In the genomic region with DNA sequence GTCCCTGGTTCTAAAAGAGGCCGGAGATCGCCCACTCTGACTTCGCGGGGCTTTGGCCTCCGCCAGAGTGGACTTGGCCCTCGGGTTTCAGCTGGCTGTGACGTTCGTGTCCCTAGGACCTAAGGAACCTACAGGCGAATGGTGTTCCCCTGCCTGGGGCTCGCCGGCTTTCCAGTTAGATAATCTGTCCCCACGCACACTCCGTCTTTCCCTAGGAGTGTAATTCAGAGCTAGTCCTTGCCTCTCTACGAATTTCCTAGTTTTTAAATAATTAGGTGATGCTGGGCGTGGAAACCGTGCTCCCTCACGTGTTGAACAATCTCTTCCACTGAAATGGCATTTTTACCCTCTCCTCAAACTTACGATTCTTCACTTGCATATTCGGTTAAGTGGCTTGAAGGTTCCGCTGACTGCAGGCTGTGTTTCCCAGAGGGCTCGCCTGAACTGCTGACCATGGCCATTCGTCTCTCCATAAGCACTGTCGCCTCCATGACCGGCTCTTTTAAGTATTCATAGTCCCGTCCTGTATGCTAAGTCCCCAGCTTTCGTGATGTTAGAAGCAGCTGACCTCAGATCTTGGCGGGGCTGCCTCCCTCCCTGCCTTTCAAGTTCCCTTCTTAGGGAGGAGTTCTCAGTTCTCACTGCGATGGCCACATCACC, we compare ENCODE assay signal across 8 mouse cellular contexts. TPM values are rescaled to one million over a fixed set of nuclear protein-coding genes. Genes with fewer than 3 reads are reported as not detected.
DNase-seq lines count a peak whose midpoint lies in the region; ATAC-seq and TF ChIP-seq lines count a peak whose summit lies in the region.

No protein-coding gene starts in this region.

- no peak for DNase-seq in frontal cortex, postnatal 36 days (ENCODE audit: low spot score in 2 of 2)
- peak; percentile 22 for DNase-seq in skeletal muscle tissue, adult 2 months (ENCODE audit: low read depth, low spot score)
- DNase-seq in urinary bladder, adult 18-20 months (ENCODE audit: low spot score in 2 of 2), result no peak

- WGBS in embryonic facial prominence, embryonic 15.5 days, result under 1% methylated on average over 28 of the region's 28 CpGs
- under 1% methylated on average over 28 of the region's 28 CpGs for WGBS in hindbrain, embryonic 15.5 days
- WGBS in lung, embryonic 15.5 days, result 0% methylated on average over 28 of the region's 28 CpGs

- no peak for TF ChIP-seq CTCF in E14TG2a.4 (conservative IDR thresholded peaks at IDR 0.05; ENCODE audit: low read length)

- no peaks in the 10 kb centered on the region for H3K27me3 ChIP-seq in E14TG2a.4 (ENCODE audit: insufficient read depth, low read length)
- H3K27me3 ChIP-seq in embryonic facial prominence, embryonic 15.5 days, result no peaks in the 10 kb centered on the region
- no peaks in the 10 kb centered on the region for H3K27me3 ChIP-seq in hindbrain, embryonic 15.5 days
- H3K27me3 ChIP-seq in lung, embryonic 15.5 days, result no peaks in the 10 kb centered on the region

- H3K36me3 ChIP-seq in E14TG2a.4 (ENCODE audit: insufficient read depth, low read length), result peaks cover 33% of the 10 kb centered on the region
- peaks cover 7% of the 10 kb centered on the region for H3K36me3 ChIP-seq in embryonic facial prominence, embryonic 15.5 days
- no peaks in the 10 kb centered on the region for H3K36me3 ChIP-seq in hindbrain, embryonic 15.5 days
- peaks cover 16% of the 10 kb centered on the region for H3K36me3 ChIP-seq in lung, embryonic 15.5 days

- peak overlapping the region; percentile 99 for H3K27ac ChIP-seq in embryonic facial prominence, embryonic 15.5 days (replicated peaks)
- peak overlapping the region; percentile 98 for H3K27ac ChIP-seq in hindbrain, embryonic 15.5 days (replicated peaks)
- H3K27ac ChIP-seq in lung, embryonic 15.5 days, result peak overlapping the region; percentile 99

- peak overlapping the region; percentile 83 for H3K4me2 ChIP-seq in embryonic facial prominence, embryonic 15.5 days (replicated peaks)
- H3K4me2 ChIP-seq in hindbrain, embryonic 15.5 days, result peak overlapping the region; percentile 81
- peak overlapping the region; percentile 80 for H3K4me2 ChIP-seq in lung, embryonic 15.5 days

- ATAC-seq in frontal cortex, adult (ENCODE audit: low TSS enrichment), result peak; percentile 46
- peak; percentile 46 for ATAC-seq in embryonic facial prominence, embryonic 15.5 days (ENCODE audit: insufficient number of reproducible peaks, low FRiP score, low TSS enrichment, low read depth)
- peak; percentile 57 for ATAC-seq in hindbrain, embryonic 15.5 days (ENCODE audit: low FRiP score, low read depth)
- ATAC-seq in lung, embryonic 15.5 days (ENCODE audit: borderline replicate concordance, extremely low read depth, low FRiP score, low TSS enrichment), result no peak

- H3K4me1 ChIP-seq in E14TG2a.4 (replicated peaks; ENCODE audit: low read depth, low read length), result peaks cover 57% of the 10 kb centered on the region
- H3K4me1 ChIP-seq in embryonic facial prominence, embryonic 15.5 days, result peaks cover 19% of the 10 kb centered on the region
- H3K4me1 ChIP-seq in hindbrain, embryonic 15.5 days (replicated peaks), result peaks cover 16% of the 10 kb centered on the region
- peaks cover 16% of the 10 kb centered on the region for H3K4me1 ChIP-seq in lung, embryonic 15.5 days

- peak overlapping the region; percentile 63 for H3K9ac ChIP-seq in embryonic facial prominence, embryonic 15.5 days
- H3K9ac ChIP-seq in hindbrain, embryonic 15.5 days, result peak overlapping the region; percentile 90
- peak overlapping the region; percentile 93 for H3K9ac ChIP-seq in lung, embryonic 15.5 days

- no peaks in the 10 kb centered on the region for H3K9me3 ChIP-seq in E14TG2a.4 (ENCODE audit: low read length)
- H3K9me3 ChIP-seq in embryonic facial prominence, embryonic 15.5 days (replicated peaks), result no peaks in the 10 kb centered on the region
- no peaks in the 10 kb centered on the region for H3K9me3 ChIP-seq in hindbrain, embryonic 15.5 days
- H3K9me3 ChIP-seq in lung, embryonic 15.5 days, result no peaks in the 10 kb centered on the region

- peak overlapping the region; percentile 98 for H3K4me3 ChIP-seq in E14TG2a.4 (replicated peaks; ENCODE audit: low read length)
- H3K4me3 ChIP-seq in embryonic facial prominence, embryonic 15.5 days (replicated peaks), result peak overlapping the region; percentile 96
- peak overlapping the region; percentile 97 for H3K4me3 ChIP-seq in hindbrain, embryonic 15.5 days
- peak overlapping the region; percentile 85 for H3K4me3 ChIP-seq in lung, embryonic 15.5 days

RNA-seq across cellular contexts. Expression of gene Cse1l, which starts 0.8 kb away (rescaled TPM):
- 85.6 and 92.2 TPM in 2 replicates for polyA plus RNA-seq in embryonic facial prominence, embryonic 15.5 days (2015; fragmentation: Nextera tagmentation; extraction: Ambion mirVana)
- polyA plus RNA-seq in hindbrain, embryonic 15.5 days (2015; fragmentation: Nextera tagmentation; extraction: Ambion mirVana), result 88.4 and 89.3 TPM in 2 replicates
- 123 and 127 TPM in 2 replicates for polyA plus RNA-seq in lung, embryonic 15.5 days (2015; fragmentation: Nextera tagmentation; extraction: Ambion mirVana)
